Mouse (Mus musculus) ZHBTc4 (cell line): Measurements from ENCODE around the gene Dntt.

Experiments used
- DNase-seq: peaks from one replicate; pipeline ENCODE4 v3.0.0-alpha.2; 2011; ENCODE audit warnings: low read depth, low spot score

The Dntt gene

DNA sequence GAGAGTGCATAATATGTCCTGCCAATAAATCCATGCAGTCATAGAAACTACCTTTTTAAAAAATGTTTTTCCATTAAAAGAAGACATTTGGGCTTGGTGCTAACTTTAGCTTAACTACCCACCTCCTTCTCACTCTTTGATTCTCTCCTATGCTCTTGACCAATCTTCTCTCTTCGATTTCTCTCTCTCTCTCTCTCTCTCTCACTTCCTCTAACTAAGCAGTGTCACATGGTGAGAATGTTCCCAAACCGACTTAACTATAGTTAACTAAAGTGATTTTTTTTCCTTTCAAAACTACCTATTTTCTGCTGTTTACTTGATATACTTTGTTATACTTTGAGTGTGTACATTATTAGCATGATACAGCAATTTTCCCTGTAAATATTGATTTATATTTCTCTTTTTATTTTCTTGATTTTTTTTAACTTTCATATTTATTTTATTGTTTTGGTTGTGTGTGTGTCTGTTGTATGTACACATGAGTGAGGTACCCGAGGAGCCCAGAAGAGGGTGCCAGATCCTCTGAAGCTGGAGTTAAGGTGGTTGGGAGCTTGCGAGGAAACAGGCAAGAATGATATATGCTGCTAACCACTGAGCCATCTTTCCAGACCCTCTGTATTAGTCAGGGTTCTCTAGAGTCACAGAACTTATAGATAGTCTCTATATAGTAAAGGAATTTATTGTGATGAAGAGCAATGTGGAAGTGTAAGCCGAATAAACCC is 20.2 kb upstream of the Dntt start:
- DNase-seq: no peak

DNA sequence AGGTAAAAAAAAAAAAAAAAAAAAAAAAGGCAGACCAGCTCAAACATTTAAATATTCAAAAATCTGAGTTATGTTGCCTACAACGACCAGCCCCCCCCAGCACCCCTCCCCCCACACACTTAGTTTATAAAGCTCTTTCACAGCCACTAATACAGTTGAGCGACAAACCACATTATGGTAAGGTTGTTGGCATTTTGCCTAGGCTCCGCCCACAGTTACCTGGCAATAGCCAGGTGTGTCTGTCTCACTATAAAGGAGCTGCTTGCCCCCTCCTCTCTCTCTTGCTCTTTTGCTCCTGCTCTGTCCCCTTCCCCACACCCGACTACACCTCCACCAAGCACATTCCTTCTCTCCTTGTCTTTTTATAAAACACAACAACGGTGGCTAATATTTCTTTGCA is 17.4 kb upstream of the Dntt start:
- no peak for DNase-seq

DNA sequence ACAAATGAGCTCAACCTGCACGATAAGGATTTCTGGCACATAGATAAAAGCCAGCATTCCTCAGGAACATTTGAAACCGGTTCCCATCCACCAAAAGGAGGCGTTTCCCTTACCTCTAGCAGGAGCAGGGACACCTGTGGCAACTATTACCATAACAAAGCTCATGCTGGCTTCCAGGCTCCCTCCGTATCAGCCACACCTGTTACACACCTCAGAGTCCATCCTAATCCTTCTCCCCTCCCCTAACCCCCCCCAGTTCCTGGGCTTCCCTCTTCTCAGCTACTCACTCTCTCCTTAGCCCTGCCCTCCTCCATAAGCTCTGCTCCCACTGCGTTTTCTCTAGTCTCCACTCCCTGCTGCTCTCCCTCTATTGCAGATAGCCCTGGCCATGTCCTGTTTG is 15.5 kb upstream of the Dntt start:
- peak; percentile 68 for DNase-seq

DNA sequence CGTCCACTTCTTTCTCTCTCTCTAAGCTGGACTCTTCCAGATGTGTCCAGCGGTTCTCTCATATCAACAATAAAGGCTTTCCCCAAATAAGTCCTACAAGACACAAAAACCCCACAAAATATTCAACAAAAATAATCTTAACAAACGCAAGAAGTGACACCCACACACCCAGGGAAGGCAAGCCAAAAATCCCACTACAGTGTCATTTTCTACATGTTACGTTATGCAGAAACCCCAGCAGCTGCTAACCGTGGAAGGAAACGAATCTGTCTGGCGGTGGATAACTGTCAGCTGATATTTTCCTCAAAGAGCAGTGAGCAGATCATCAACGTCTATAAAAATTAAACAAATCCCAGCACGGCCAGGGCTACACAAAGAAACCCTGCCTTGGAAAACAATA is 15.1 kb upstream of the Dntt start:
- no peak for DNase-seq

DNA sequence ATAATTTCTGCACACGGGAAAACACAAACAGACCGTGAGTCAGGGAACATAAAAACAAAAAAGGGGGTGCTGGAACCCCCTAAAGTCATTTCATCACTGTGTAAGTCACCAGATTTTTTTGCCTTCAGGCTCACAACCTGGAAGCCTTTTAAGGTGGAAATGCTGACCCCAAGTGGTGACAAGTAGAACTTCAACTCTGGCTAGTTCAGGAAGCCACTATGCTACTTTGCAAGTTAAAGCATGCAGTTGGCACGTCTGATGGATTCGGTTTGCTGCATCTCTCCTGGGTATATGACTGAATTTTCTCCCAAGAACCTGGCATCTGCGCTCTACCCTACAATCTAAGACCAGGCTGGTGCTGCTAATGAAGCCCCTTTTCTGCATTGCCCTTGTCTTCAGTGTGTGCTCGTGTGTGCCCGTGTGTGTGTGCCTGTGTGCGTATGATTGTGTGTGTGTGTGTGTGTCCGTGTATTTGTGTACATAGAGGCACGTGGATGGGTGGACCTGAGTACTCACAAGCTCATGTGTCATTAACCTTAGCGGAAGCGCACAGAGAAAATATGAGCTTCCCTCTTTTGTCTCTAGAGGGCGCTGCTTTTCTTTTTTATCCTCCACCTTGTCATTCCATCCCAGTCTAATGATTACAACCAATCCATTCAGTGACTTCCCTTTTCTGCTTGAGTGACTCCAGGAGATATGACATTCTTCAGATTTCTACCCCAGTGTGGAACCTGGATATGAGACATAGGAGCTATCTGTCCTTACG is 12.9 kb upstream of the Dntt start:
- DNase-seq: peak; percentile 74

DNA sequence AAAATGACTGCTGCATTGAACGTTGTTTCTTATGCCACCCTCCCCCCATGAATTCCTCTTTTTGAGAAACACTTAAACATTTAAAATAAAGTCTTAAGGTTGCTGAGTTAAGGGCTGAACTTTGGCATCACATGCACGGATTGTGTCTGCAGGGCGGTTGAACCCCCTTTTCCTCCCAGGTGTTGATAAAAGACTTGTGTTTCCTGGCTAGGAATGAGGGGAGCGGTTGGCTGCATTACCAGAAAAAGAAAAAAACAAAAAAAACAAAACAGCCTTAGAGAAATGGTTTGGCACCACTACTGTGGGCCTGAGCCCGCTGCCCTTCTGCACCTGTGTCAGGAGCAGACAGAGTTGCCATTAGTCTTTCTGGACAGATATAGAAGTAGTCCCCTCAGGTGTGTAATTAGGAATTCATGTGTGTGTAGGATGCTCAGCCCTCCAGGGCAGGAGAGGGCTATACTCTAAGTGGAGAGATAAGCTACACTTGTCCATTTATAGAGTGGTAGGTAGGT is 9.9 kb upstream of the Dntt start:
- DNase-seq: no peak

DNA sequence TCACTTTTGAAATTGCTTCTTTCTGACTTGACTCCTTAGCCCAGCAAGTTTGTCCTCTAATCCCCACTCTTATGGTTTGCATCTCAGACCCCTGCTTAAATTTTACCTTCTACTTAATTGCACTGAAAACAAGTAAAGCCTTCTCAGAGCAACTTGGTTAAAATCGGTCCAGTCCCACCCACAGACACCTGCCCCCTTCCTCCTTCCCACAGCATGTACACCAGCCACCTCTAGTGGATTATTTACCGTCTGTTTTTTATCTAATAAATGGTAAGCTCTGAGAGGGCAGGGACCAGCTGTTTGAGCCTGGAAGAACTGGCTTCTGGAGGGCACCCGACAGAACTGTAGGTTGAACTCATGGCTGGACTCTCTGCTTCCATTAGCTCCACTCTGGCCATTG is 8.5 kb upstream of the Dntt start:
- no peak for DNase-seq

DNA sequence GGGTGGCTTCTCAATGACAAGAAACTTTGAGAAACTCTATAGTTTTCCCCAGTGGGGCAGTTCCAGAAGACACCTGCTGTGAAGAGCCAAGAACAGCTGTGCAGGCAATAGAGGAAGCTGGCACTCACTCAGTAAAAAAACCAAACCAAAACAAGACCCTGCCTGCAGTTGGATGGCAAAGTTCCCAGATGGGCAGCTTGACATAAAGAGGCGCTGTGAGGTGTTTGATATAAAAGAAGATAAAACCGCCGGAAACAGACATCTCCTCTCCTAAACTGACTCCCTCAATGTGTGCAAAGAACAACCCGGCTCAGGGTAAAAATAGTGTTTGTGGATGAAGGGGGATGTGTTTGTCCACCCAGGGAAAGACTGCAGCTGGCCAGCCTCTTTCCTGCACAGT is 6.8 kb upstream of the Dntt start:
- no peak for DNase-seq

DNA sequence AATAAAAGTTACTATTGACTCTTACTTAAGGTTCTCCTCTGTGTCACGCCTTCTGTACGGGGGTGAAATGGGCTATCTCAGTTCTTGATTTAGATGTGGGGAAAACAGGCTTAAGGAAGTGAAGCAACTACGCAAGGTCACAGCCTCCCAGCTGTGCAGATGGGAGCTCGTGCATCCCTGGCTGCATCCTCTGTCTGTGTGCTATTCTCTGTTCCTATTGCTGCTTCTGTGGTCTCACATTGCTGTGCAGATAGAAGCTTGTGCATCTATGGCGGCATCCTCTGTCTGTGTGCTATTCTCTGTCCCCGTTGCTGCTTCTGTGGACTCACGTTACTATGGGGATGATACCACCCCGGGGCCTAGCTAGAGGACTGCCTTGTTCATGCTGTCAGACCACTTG is 2.5 kb upstream of the Dntt start:
- no peak for DNase-seq

DNA sequence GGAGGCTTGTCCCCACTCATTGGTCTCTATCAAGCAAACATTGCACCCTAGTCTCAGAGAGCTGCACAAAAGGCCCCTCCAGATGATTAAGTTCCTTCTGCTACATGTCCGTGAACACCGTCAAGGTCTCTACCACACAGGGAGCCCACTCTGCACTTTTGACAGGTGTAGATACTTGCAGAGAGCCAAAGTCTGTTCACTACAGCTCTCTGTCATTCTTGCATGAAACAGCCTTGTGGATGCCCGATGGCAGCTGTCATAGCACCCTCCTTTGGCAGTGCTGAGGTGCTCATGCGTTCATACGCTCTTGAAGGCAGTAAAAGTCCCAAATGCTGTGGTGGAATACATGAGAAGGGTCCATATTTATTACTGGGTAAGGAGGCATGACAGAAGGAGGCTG is 2.1 kb upstream of the Dntt start:
- DNase-seq: no peak

DNA sequence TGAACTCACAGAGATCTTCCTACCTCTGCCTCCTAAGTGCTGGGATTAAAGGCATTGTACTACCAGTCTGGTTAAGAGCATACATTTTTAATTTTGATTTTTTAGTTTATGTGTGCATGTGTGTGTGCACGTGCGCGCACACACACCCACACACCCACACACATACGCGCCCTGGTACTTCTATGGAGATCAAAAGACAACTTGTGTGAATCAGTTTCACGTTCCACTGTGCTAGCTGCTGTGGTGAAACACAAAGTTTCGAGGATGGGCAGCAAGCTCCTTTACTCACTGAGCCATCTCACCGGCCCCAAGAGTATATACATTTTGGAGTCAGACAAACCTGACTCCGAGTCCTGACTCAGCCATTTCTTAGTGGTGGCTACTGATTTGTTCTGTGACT is 1.5 kb upstream of the Dntt start:
- no peak for DNase-seq

DNA sequence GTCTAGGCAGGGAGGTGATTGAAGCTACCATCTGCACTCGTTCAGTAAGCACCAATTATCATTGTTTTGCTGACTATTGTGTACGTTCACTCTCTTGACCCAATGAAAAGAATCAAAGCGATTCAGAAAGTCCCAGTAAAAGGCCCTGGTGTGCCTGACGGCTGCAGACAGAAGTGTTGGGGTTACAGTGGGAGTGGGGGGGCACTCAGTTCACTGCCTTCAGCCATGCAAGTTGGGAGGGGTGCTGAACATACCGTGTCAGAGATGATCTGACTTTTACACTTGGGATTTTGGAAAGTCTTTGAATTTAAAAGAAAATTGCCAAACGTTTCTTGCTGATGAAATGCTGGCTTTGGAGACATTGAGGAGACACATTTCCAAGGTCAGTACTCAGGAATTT is 1.1 kb downstream of the Dntt start:
- DNase-seq: no peak

DNA sequence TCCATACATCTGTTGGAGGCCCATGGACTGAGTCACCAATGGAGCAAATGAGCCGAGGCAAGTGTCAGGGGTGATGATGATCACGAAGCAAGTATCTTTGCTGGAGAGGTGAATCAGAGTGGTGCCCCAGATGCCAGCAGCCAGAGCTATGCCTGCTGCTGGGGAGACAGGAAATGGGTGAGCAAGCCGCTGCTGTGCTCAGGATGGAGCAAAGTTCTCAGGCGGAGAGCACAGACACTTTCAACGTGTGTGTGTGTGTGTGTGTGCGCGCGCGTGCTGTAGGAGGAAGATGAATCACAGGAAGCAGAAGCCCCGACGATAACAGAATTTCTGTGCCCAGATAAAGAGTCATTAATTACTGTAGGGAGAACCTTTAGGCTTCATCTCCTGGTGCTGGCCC is 1.9 kb downstream of the Dntt start:
- DNase-seq: no peak

DNA sequence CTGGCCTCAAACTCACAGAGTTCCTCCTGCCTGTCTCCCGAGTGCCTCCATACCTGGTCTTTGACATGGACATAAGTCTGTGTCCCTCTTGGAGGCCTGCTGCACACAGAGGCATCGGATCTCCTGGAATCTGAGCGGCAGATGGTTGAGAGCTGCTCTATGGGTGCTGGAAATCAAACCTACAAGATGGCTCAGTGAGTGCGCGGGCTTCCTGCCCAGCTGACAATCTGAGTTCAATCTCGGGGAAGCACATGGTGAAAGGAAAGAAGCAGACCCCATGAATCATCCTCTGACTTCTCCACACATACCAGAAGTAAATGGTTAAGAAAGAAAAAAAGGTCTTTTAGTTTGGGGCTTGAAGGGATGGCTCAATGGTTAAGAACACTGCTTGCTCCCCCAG is 2.8 kb downstream of the Dntt start:
- no peak for DNase-seq

DNA sequence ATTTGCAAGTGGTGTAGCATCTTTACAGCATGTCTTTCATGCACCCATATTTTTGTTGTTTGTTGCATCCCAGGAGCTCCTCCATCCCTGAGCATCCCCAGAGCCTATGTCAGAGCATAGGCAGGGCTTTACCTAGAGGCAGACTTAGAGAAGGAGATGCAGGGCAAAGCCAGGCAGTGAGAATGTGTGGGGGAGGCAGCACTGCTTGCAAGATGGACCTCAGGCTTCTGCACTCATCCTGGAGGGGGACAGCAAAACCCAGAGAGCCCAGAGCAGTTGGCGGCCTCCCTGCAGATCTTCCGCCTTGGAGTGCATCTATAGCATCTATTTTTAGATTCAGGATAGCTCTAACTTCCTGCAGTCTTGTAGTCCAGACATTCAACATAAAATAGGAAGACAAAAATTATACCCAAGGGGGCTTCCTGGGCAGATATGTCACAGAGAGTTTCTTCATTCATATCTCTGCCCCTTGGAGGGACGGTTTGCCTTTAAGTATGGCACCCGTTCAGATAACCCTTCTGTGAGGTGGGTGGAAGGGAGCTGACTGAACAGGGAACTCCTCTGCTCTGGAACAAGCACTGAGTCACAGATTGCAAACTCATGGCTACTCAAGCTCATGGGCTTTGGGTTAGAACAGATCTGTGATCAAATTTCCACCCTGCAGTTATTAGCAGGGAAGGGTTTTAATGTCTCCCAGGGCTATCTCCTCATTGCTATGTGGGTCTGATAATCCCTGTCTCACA is 6.9 kb downstream of the Dntt start:
- no peak for DNase-seq

DNA sequence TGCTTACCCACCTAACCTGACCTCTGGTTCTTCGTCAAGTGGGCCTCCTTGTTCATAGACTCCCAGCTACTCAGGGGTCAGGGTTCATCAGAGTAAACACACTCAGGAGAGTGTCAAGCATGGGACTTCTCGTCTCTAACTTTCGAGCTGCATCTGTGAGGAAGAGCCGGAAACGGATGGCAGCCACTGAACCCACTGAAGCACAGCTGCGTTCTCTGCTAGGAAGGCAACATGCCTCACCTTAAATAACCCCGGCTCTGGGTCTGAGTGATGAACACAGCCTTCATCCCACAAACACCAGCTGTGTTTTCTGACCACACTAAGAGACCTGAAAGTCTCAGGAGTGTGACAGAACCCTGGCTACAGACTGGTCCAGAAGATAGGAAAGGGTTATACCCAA is 10.0 kb downstream of the Dntt start:
- DNase-seq: no peak

DNA sequence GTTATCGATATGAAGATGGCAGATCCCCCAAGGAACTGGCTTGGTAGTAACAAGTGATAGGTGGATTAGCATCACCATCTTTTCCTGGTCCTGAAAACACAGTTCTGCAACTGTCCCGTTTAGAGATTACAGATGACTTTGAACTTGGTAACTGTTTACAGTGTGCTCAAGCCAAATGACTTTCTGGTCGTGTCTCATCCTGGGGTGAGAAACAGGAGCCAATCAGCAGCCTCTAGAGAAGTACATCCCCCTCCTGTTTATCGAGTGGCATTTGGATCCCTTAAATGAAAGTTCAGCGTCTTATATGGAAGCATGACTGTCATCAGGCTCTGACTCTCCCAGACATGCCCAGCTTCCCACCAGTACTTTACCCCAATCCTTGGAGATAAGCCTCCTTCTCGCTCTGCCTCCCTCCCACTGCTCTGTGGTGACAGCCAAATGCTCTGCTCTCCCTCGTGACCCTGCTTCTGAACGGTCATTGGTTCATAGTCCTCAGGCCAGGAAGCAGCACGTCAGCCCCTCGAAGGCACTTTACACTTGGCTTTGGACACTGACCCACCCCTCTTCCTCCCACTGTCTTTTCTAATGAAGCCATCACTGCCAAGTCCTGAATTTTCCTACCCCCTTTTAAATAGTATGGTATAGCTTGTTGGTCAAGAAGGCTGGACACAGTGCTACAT is 16.2 kb downstream of the Dntt start:
- no peak for DNase-seq

DNA sequence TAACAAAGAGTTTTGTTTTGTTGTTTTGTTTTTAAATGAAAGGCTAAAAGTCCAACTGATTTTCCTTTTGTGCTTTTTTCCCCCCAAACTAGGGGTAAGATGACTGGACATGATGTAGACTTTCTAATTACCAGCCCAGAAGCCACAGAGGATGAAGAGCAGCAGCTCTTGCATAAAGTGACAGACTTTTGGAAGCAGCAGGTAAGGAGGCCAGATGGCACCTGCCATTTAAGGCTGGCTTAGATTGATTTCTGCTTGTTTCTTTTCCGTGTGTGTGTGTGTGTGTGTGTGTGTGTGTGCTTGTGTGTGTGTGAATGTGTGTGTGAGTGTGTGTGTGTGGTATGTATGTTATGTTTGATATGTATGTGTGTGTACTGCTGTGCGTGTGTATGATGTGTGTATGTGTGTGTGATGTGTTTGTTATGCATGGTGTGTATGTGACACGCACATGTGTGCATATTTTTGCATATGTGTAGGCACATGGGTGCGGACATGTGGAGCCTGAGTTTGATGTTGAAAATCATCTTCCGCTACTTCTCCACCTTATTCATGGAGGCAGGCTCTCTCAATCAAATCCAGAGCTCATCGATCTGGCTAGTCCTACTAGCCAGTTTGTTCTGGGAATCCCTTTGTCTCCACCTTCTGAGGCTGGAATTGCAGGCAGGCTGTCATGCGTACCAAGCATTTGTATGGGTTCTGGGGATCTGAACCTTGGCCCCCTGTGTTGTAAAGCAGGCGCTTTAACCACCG is 18.5 kb downstream of the Dntt start:
- DNase-seq: peak; percentile 44

DNA sequence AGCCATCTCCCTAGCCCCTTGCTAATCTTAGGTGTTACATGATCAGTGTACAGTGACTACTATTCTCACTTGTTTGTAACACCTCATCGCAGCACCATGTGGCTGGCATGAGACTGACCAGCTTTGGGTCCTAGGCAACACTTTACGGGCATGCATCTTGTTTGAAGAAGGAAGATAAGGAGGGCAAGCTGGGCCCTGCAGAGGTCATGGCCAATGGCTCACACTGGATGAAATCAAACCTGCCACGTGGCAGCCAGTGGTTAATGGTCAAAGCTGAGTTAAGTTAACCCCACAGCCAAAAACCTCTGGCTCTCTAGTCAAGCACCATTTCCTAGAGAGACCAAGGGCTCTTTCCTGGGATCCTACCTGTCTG is 19.1 kb downstream of the Dntt start:
- no peak for DNase-seq

DNA sequence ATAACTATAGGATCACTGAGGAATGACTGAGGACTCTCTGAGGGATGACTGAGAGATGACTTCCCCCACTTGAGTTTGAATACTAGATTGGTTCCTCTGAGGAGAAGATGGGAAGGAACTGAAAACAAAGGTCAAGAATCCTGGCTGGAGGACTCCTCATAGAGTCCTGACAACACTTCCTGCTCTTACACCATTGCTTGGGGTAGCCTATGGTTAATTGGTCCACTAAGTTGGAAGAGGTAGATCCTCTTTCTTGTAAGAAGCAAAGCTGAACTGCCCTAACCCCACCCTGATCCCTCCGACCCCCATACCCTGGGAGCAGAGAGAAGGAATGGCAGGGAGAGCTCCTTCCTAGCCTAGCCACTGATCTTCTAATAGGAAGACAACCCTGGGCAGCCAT is 22.6 kb downstream of the Dntt start:
- DNase-seq: no peak

DNA sequence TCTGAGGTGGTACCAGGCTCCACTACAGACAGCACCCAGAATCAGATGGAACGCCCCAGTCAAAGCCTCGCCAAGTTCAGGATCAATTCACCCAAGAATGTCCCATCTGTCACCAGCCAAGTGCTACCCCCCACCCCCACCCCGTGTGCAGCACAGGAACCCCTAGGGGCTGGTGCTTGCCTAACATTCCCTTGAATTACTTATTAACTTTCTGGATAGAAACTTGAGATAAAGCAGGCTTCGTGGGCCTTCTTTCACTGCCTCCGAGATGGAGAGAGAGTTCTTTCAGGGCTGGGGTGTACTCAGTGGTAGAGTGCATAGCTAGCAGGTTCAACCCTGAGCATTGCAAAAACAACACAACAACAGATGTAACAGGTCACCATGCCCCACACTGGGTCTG is 23.2 kb downstream of the Dntt start:
- DNase-seq: no peak
